Mouse (Mus musculus) ES-Bruce4 (cell line): ENCODE measurements around the gene Psmb1.

ENCODE experiments used
- CTCF ChIP-seq: IDR thresholded peaks from one replicate; pipeline ENCODE4 v1.8.1; 2011; ENCODE audit warnings: low read depth, low read length
- EP300 ChIP-seq: IDR thresholded peaks from 2 replicates; pipeline ENCODE4 v1.6.1; 2011; ENCODE audit warnings: low read depth, low read length; ENCODE audit not compliant: insufficient read depth
- POLR2A ChIP-seq: IDR thresholded peaks from one replicate; pipeline ENCODE4 v1.8.1; 2011; ENCODE audit warnings: low read length; ENCODE audit not compliant: insufficient read depth

DNA sequence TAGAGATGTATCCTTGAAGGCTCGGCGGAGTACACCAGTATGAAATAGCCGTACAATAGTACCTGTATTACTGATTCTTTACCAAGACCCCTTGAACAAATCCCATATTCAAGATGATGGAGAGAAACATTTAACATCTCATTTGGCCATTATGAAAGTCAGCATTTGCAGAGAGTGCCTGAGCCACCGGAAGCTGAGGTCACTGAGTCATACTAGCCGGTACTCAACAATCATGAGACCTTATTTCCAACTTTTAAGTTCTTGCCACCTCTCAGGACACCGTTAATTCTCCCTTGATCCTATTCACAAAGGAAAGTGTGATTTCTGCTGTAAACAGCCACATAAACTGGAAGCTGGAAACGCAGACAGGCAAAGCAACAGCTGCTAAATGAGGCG lies 59.5 kb downstream of the Psmb1 start:
- TF ChIP-seq CTCF = no peak
- TF ChIP-seq EP300 = no peak
- TF ChIP-seq POLR2A = no peak
